Comparison of ENCODE assay signal across 7 mouse cellular contexts in the genomic region with DNA sequence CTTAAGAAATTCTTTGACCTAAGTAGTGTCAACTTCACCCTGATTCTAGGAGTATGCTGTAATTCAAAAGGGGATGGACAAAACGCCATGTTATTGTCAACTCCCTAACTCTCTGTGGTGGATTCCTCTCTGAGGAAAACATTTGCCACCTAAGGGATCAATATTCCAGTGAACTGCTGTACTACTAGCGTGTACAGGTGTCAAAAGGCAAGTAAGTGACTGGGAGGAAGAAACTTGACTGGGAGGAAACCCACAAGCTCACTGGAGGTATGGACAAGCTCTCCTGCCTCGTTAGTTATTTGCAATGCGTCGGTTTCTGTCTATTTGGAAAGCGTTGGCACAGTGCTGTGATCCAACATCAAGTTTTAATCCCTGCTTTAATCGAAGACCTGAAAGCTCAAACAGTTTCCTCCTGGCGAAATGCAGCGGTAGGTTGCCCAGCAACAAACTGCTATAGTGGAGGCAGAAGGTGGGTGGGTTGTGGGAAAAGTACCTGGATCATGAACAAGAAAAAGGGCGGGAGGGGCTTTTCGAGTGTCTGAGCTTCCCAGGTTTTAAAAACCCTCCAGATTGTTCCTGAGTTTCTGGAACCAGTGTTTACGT. TPM values are rescaled to one million over a fixed set of nuclear protein-coding genes. Genes with fewer than 3 reads are reported as not detected.
DNase-seq lines count a peak whose midpoint lies in the region; ATAC-seq and TF ChIP-seq lines count a peak whose summit lies in the region.

TSS of gene Dpagt1 (plus strand) at position 252 of the 603 bp plus-strand sequence.

- no peak for TF ChIP-seq POLR2A in ES-Bruce4 (IDR thresholded peaks at IDR 0.05; ENCODE audit: insufficient read depth, low read length)
- no peak for TF ChIP-seq POLR2A in limb, embryonic 14.5 days (IDR thresholded peaks at IDR 0.05; ENCODE audit: borderline replicate concordance, extremely low read depth, insufficient read depth, insufficient read length)

- H3K36me3 ChIP-seq in ES-Bruce4 (ENCODE audit: control insufficient read depth, insufficient read depth, low read length, poor library complexity, severe bottlenecking) = peaks cover 2% of the 10 kb centered on the region; the same call in 1 of the 2 replicates
- H3K36me3 ChIP-seq in forebrain, embryonic 13.5 days (ENCODE audit: poor library complexity, severe bottlenecking) = peaks cover 23% of the 10 kb centered on the region
- 0 out of 2 replicates have a peak, but pooled peaks cover 2% of the 10 kb centered on the region for H3K36me3 ChIP-seq in hindbrain, embryonic 11.5 days (ENCODE audit: control insufficient read depth, insufficient read depth, low read length)
- peaks cover 23% of the 10 kb centered on the region for H3K36me3 ChIP-seq in limb, embryonic 14.5 days (ENCODE audit: control insufficient read depth, insufficient read depth, low read length)
- peaks cover 3% of the 10 kb centered on the region; the same call in 1 of the 2 replicates for H3K36me3 ChIP-seq in stomach, embryonic 15.5 days

- peak; percentile 68 for DNase-seq in A20 (ENCODE audit: low read depth, low spot score)
- DNase-seq in hindbrain, embryonic 11.5 days (ENCODE audit: low spot score) = no peak
- no peak for DNase-seq in limb, embryonic 14.5 days (ENCODE audit: low spot score)
- DNase-seq in spleen, postnatal 10 days (ENCODE audit: low spot score in 2 of 2) = no peak

- H3K27ac ChIP-seq in ES-Bruce4 (ENCODE audit: insufficient read depth, low read length) = peak within 1 kb of the TSS; percentile 31
- H3K27ac ChIP-seq in forebrain, embryonic 13.5 days = peak within 1 kb of the TSS; percentile 83
- peak within 1 kb of the TSS; percentile 88 for H3K27ac ChIP-seq in hindbrain, embryonic 11.5 days (ENCODE audit: low read depth, low read length)
- H3K27ac ChIP-seq in limb, embryonic 14.5 days (replicated peaks; ENCODE audit: low read depth, low read length) = peak within 1 kb of the TSS; percentile 89
- H3K27ac ChIP-seq in stomach, embryonic 15.5 days = peak within 1 kb of the TSS; percentile 95

- peak within 1 kb of the TSS; percentile 72 for H3K4me3 ChIP-seq in ES-Bruce4 (ENCODE audit: low read depth, low read length)
- peak within 1 kb of the TSS; percentile 83 for H3K4me3 ChIP-seq in forebrain, embryonic 13.5 days
- peak within 1 kb of the TSS; percentile 60 for H3K4me3 ChIP-seq in hindbrain, embryonic 11.5 days (ENCODE audit: low read depth, low read length)
- peak within 1 kb of the TSS; percentile 74 for H3K4me3 ChIP-seq in limb, embryonic 14.5 days (replicated peaks; ENCODE audit: low read length)
- H3K4me3 ChIP-seq in stomach, embryonic 15.5 days (replicated peaks) = peak within 1 kb of the TSS; percentile 72

- TF ChIP-seq EP300 in ES-Bruce4 (IDR thresholded peaks at IDR 0.05; ENCODE audit: insufficient read depth, low read depth, low read length) = no peak

- peak; percentile 28 for ATAC-seq in forebrain, embryonic 13.5 days
- peak; percentile 13; the same call in 1 of the 2 replicates for ATAC-seq in hindbrain, embryonic 11.5 days (ENCODE audit: low FRiP score)
- peak; percentile 43 for ATAC-seq in limb, embryonic 14.5 days (ENCODE audit: low FRiP score, low read depth)
- ATAC-seq in stomach, embryonic 15.5 days (ENCODE audit: insufficient read depth, low FRiP score, low read depth) = peak; percentile 36; the same call in 1 of the 2 replicates

- no peaks in the 10 kb centered on the region for H3K4me1 ChIP-seq in ES-Bruce4 (ENCODE audit: control insufficient read depth, insufficient read depth, low read length)
- peaks cover 22% of the 10 kb centered on the region for H3K4me1 ChIP-seq in forebrain, embryonic 13.5 days
- H3K4me1 ChIP-seq in hindbrain, embryonic 11.5 days (replicated peaks; ENCODE audit: control insufficient read depth, insufficient read depth, low read length) = peaks cover 2% of the 10 kb centered on the region; the same call in 1 of the 2 replicates
- peaks cover 12% of the 10 kb centered on the region for H3K4me1 ChIP-seq in limb, embryonic 14.5 days (ENCODE audit: control insufficient read depth, insufficient read depth, low read length)
- H3K4me1 ChIP-seq in stomach, embryonic 15.5 days = peaks cover 16% of the 10 kb centered on the region

- no peaks in the 10 kb centered on the region for H3K9me3 ChIP-seq in ES-Bruce4 (replicated peaks; ENCODE audit: control insufficient read depth, insufficient read depth, low read length, poor library complexity, severe bottlenecking)
- H3K9me3 ChIP-seq in forebrain, embryonic 13.5 days (replicated peaks) = no peaks in the 10 kb centered on the region
- H3K9me3 ChIP-seq in hindbrain, embryonic 11.5 days (ENCODE audit: control insufficient read depth, low read length) = no peaks in the 10 kb centered on the region
- no peaks in the 10 kb centered on the region for H3K9me3 ChIP-seq in limb, embryonic 14.5 days (ENCODE audit: control insufficient read depth, low read length)
- H3K9me3 ChIP-seq in stomach, embryonic 15.5 days = no peaks in the 10 kb centered on the region

- no peaks in the 10 kb centered on the region for H3K27me3 ChIP-seq in ES-Bruce4 (ENCODE audit: control insufficient read depth, insufficient read depth, low read length, poor library complexity, severe bottlenecking)
- H3K27me3 ChIP-seq in forebrain, embryonic 13.5 days = no peaks in the 10 kb centered on the region
- no peaks in the 10 kb centered on the region for H3K27me3 ChIP-seq in hindbrain, embryonic 11.5 days (ENCODE audit: control insufficient read depth, insufficient read depth, low read length)
- no peaks in the 10 kb centered on the region for H3K27me3 ChIP-seq in limb, embryonic 14.5 days (ENCODE audit: control insufficient read depth, insufficient read depth, low read length)
- no peaks in the 10 kb centered on the region for H3K27me3 ChIP-seq in stomach, embryonic 15.5 days (replicated peaks)

- 4% methylated on average over 12 of the region's 12 CpGs for WGBS in forebrain, embryonic 13.5 days
- 8% methylated on average over 12 of the region's 12 CpGs for WGBS in hindbrain, embryonic 11.5 days
- 3% methylated on average over 12 of the region's 12 CpGs for WGBS in limb, embryonic 14.5 days
- WGBS in stomach, embryonic 15.5 days = 2% methylated on average over 12 of the region's 12 CpGs

- TF ChIP-seq CTCF in ES-Bruce4 (IDR thresholded peaks at IDR 0.05; ENCODE audit: low read depth, low read length) = no peak

- H3K4me2 ChIP-seq in forebrain, embryonic 13.5 days = peak within 1 kb of the TSS; percentile 67
- peak within 1 kb of the TSS; percentile 80 for H3K4me2 ChIP-seq in hindbrain, embryonic 11.5 days (replicated peaks; ENCODE audit: low read depth, low read length)
- H3K4me2 ChIP-seq in limb, embryonic 14.5 days (replicated peaks; ENCODE audit: low read depth, low read length, severe bottlenecking) = peak within 1 kb of the TSS; percentile 83
- peak within 1 kb of the TSS; percentile 74 for H3K4me2 ChIP-seq in stomach, embryonic 15.5 days

- peak within 1 kb of the TSS; percentile 79 for H3K9ac ChIP-seq in ES-Bruce4 (ENCODE audit: low read depth, poor library complexity, severe bottlenecking)
- H3K9ac ChIP-seq in forebrain, embryonic 13.5 days = peak within 1 kb of the TSS; percentile 86
- H3K9ac ChIP-seq in hindbrain, embryonic 11.5 days (ENCODE audit: low read depth, low read length) = peak within 1 kb of the TSS; percentile 91
- H3K9ac ChIP-seq in limb, embryonic 14.5 days (ENCODE audit: low read depth, low read length, severe bottlenecking) = peak within 1 kb of the TSS; percentile 90
- peak within 1 kb of the TSS; percentile 63 for H3K9ac ChIP-seq in stomach, embryonic 15.5 days

RNA-seq across cellular contexts. Expression of gene Dpagt1, which starts in this region (rescaled TPM):
- polyA plus RNA-seq in ES-Bruce4 (2011; ENCODE audit: insufficient read depth, insufficient read length, low read depth, missing spikeins) = 13.7 and 17.4 TPM in 2 replicates
- 36.8 and 40.1 TPM in 2 replicates for polyA plus RNA-seq in forebrain, embryonic 13.5 days (2015; fragmentation: Nextera tagmentation; extraction: Ambion mirVana)
- 47.7 and 51.6 TPM in 2 replicates for polyA plus RNA-seq in hindbrain, embryonic 11.5 days (2014; fragmentation: Nextera tagmentation; extraction: Ambion mirVana)
- polyA plus RNA-seq in limb, embryonic 14.5 days (2012; rRNA removed) = 47.9 and 71.0 TPM in 2 replicates
- 39.4 and 39.5 TPM in 2 replicates for polyA plus RNA-seq in limb, embryonic 14.5 days (2014; fragmentation: Nextera tagmentation; extraction: Ambion mirVana)
- 33.2 and 33.5 TPM in 2 replicates for polyA plus RNA-seq in stomach, embryonic 15.5 days (2015; fragmentation: Nextera tagmentation; extraction: Ambion mirVana)

Comparison
In these comparisons a context has a peak if more than half of its experiments do, and no peak if none do; other contexts are left out.
1. H3K27ac ChIP-seq: peak in every context shown above with its lines; median percentile 95 in stomach, embryonic 15.5 days; 89 in limb, embryonic 14.5 days; 88 in hindbrain, embryonic 11.5 days; 83 in forebrain, embryonic 13.5 days; 31 in ES-Bruce4.